Mouse (Mus musculus) right cerebral cortex, postnatal 14 days (tissue): ENCODE measurements at regions not wholly inside any gene's neighbourhood (a gene's known extent, or its start where the extent isn't known, plus 50 kb on each side); places are given as distances from the start of the nearest gene placed in this dataset.
A peak's percentile ranks its signal among the peaks of the same experiment; 100 is the strongest.

Experiments
- DNase-seq: peaks from one replicate; pipeline ENCODE4 v3.0.0; 2022

DNA sequence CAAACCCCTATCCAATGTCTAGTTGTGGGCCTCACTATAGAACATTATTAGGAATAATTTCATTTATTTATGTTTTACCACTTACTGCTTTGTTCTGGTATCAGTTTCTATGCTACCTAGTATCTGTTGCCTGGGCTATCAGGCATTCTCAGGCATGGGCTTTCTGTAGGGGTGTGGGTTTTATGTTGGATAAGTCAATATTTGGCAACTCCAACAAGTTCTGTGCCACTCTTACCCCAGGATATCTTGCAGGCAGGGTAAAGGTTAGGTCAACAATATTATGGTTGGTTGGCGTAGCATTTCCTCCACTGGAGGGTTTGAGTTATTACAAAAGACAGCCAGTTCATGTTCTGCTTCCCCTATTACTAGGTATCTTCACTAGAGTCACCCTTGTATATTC lies 65.8 kb downstream of the Smim10l1 start:
- DNase-seq, result no peak

DNA sequence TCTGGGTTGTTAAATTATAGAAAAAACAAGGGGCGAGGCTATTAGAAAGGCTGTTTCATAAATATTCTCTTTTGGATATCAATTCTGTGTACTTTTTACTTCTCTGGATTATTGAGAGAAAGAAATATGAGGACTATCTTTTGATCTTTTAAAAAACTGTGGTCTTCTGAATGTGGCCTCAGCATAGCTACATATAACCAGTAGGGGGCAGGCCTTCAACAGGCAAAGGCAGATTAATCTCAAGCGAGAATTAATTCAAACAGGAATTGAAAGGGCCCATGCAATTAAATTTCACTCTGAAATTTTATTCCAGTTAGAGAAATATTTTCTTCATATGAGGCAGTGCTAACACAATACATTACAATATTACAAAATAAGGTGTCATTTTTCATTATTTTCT lies 66.6 kb downstream of the Smim10l1 start:
- DNase-seq, result no peak

DNA sequence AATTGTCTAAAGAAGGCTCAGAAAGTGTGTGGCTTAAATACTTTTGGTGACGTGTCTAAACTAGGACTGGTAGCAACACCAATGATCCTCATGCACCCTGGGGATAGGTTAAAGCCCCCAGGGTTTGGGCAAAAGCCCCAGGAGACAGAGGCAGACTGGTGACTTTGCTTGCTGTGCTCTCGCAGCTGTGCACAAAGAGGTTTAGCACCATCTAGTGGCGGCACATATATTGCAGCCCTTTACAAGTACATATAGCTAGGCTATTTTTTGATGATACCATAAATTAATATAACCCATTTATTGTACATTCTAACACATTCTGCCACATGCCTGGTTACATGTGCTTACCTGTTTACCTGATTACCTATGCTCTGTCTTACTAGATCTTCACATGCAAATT lies 85.8 kb upstream of the 5530400C23Rik start:
- DNase-seq, result peak; percentile 49
